Mouse (Mus musculus) brain, adult 2 months (tissue): ENCODE measurements around the gene Smcr8.
A peak's percentile ranks its signal among the peaks of the same experiment; 100 is the strongest.

Experiments used
- DNase-seq: peaks from one replicate; pipeline ENCODE4 v3.0.0; 2011; ENCODE audit warnings: low read depth, low spot score

Gene Smcr8

DNA sequence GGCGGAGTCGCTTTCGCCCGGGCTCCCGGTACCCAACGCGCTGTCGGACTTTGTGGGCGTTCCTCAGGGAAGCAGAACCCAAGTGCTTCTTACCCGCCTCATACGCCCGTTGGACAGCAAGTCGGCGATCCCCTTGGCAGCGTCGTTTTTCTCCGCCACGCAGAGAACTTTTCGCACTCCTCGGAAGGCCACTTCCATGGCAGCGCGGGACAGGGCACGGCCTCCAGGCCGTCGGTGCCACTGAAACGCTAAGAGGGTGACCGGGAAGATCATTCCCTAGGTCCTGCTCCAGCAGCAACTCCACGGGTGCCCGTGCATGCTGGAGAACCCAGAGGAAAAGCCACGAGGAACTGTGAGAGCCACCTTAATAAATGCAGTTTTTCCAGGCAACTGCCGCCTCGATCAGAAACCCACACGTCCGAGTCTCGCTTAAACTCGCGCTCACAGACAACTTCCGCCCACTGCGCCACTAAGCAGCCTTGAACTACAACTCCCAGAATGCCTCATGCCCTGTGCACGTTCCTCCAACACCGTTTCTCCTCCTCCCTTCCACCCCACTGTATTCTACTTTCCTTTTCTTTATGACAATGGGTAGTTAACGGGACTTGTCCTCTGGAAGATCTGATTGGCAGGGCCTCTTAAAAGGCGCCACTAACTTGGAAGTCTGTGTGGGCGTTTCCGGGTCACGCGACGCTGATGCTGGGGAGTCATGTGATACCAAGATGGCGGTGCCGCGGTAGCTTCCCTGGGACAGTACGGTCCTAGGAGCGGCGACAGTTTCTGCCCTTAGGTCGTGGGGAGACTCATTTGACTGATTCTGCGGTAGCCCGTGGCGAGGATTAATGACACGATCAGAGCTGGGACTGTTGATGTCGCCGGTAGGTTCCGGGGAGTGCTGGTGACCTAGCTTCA, at the start of gene Smcr8, which contains the start of gene Top3a:
Smcr8 (plus strand) TSS at position 696 of the 912 bp plus-strand sequence.
Top3a (minus strand) TSS at position 537 of the 912 bp plus-strand sequence.
- peak; percentile 97 for DNase-seq

DNA sequence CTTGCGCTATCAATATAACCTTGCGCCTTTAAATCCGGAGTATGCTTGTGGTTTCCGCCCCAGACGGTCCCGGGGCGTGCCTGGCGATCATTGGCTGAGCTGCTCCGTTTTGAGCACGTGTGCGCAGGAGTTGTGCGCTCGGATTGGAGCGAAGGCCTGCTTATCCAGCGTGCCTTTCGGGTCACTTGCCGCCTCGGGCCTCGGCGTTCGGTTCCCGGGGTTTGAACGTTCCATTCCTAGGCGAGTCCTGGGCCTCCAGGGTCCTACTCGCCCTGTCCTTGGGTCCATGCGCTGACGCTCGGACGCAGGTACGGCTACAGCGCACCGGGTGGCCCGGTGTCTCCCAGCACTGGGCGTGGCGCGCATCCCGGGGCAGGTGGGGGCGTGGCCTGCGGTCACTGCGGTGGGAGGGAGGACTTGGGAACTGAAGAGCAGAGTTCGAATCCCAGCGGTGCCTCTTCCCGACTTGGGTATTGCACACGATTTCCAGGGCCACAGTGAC, 49.0 kb upstream of the Smcr8 start, which contains the start of gene Mief2:
Mief2 (plus strand) TSS at position 139 of the 502 bp plus-strand sequence.
- DNase-seq: peak; percentile 99

DNA sequence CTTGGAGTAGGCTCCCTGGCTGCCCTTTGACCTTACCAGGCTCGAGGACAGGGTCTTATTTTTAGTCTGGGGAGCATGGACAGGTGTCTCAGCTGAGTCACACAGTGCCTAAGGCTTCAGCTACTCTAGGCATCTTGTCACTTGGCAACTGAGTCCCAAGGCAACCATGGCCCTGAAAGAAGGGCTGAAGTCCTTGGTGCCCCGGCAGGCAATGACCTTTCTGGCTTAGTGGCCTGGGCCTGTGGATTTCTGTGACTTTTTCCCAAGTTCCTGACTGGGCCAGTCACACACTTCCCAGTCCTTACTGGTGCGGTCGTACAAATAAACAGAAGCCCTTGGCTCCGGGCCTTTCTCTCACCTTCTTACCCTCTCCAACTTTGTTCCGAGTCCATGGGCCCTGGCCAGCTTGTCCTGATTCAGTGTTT, 48.1 kb upstream of the Smcr8 start:
- DNase-seq: no peak

DNA sequence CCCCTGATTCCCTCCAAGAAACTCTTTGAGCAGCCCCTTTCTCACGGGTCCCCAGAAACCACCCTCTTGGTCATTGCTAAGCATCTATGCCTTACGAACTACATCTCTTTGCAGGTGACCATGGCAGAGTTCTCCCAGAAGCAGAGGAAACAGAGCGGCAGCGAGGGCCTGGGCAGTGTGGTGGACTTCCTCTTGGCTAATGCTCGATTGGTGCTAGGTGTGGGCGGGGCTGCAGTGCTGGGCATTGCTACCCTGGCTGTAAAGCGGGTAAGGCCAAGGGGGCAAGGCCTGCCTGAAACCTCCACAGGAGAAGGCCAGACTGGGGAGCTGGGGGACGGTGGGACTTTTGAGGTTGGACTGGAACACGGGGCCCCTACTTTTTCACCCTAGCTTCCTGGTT, 47.2 kb upstream of the Smcr8 start:
- DNase-seq: no peak

DNA sequence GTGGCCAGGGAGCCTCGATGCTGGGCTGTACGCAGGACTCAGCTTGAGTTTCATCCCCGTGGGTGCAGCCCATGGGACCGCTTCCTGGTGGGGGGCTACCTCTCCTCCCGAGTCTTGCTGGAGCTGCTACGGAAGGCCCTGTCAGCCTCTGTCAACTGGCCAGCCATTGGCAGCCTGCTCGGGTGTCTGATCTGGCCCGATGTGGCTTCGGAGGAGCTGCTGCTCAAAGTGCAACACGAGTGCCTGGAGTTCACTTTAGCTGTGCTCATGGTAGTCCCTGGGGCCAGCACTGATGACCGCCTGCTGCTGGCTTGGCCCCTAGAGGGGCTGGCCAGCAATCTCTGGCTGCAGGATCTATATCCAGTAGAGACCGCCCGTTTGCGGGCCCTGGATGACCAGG, 46.1 kb upstream of the Smcr8 start:
- DNase-seq: no peak

DNA sequence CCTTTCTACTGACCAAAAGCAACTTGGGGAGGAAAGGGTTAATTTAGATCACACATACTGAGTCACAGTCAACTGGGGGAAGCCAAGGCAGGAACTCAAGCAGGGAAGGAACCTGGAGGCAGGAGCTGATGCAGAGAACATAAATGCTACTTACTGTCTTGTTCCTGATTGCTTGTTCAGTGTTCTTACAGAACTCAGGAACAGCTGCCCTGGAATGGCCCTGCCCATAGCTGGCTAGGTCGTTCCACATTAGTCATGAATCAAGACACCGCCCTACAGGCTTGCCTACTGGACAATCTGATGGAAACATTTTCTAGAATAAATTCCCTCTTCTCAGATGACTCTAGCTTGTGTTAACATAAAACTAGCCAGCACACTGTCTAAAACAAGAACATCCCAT, 43.1 kb upstream of the Smcr8 start:
- no peak for DNase-seq

DNA sequence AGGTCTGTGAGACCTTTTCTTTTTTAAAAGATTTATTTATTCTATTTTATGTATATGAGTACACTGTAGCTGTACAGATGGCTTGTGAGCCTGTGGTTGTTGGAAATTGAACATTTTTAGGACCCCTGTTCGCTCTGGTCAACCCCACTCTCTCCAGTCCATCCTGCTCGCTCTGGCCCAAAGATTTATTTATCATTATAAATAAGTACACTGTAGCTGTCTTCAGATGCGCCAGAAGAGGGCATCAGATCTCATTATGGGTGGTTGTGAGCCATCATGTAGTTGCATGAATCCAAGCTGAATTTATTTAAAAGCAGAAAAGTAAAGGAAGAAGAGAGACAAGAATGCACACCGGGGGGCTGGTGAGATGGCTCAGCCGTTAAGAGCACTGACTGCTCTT, 42.1 kb upstream of the Smcr8 start:
- DNase-seq: no peak

DNA sequence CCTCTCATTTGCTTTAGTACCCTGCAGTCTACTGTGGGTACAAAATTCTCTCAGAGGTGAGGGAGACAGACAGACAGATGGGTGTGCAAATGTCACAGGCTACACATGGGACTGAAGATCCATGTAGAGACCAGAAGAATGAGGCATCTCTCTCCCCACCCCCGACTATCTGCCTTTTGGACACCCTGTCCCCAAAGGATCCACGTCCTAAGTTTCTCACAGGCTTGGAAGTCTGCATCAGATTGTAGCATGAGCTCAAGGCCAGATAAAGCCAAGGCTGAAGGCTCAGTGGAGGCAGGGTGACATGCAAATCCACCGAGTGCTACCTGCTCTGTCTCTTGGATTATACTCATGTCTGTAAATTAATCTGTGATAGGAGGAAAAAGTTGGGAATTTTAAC, 40.8 kb upstream of the Smcr8 start:
- no peak for DNase-seq

DNA sequence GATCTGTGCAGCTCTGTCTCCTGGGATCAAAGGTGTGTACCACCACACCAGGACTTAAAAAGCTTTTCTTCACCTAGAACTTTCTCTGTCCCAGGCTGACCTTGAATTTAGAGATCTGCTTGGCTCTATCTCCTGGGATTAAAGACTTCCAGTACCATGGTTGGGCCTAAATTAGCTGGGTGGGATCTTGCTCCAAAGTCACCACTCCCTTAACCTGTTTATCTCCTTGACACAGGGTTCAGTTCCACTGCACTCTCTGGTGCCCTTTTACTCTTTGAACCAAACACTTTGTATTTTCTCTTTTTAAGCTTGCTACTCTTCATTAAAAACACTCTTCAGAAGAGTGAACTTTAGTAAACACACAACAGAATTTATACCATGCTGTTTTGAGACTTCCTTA, 39.9 kb upstream of the Smcr8 start:
- no peak for DNase-seq

DNA sequence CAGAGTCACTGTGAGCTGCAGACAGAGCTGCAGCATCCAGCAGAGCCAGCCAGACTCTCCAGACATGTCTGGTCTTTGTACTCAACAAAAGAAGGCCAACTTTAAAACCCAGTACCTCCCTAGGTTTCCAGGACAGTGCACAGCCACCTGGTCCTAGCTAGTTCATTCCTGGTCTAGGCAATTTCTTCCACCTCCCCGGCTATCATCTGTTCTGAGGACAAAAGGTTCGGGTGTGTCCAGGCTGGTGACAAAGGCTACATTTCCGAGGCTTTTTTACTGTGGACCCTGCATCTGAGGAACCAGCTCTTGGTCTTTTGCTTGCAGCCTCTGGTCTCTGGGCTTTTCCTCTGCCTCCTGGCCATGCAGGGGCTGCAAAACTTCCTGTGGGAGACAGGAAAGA, 37.0 kb upstream of the Smcr8 start:
- no peak for DNase-seq

DNA sequence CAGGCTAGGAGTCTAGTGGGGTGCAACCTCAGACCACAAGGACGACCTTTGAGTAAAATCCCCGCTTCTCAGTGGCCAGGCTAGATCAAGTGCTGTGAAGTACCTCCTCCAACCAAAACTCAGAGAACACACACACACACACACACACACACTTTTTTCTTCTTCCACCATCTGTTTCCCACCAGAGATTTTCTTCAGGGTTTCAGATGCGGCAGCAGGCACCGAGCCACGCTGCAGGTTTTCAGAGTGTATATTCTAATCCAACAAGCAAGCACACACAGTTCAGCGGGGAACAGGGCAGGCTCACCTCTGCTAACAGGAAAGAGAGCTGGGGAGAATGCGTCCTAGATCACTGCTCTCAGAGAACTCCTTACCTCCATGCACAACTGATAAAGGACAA, 21.8 kb upstream of the Smcr8 start:
- DNase-seq: peak; percentile 31

DNA sequence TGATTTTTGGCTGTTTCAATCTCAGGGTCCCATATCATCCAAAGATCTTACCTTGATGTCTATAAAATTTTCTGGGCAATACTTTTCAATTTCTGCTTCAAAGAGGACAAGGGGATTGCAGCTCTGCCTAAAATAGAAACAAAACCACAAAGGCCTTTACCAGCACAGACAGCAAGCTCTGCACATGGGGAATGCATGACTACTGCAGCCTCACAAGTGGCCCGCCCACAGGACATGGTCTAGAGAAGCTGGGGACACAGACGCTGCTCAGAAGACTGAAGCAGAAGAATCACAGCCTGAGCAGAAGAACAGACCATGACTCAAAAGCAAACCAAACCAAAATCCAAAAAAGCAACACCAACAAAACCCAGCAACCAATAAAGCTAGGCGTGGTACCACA, 15.6 kb upstream of the Smcr8 start:
- peak; percentile 52 for DNase-seq

DNA sequence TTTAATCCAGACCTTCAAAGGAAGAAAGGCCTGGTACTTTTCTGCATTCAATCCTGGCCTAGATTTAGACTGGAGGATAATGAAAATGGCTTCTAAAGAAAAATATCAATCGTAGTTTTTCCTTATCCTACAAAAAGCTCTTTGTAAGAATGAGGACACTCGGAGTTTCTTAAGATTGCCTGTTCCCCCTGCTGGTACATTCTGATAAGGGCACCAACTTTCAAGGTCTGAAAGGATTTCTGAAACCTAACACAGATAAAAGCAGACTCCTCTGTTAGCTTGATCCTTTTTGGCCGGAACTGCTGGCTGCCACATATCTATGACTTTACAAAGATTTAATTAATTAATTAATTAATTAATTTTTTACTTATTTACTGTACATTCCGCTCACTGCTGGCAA, 10.4 kb upstream of the Smcr8 start:
- peak; percentile 35 for DNase-seq

DNA sequence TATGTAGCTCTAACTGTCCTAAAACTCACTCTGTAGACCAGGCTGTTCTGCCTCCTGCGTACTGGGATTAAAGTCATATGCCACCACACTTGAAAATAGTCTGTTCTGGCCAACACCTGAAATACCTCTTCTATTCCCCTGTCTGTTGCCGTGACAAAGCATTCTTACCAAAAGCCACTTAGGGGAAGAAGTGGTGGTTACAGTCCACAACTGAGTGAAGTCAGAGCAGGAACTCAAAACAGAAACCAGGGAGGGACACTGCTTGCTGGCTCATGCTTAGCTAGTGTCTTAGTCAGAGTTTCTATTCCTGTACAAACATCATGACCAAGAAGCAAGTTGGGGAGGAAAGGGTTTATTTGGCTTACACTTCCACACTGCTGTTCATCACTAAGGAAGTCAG, 8.0 kb upstream of the Smcr8 start:
- DNase-seq: peak; percentile 17

DNA sequence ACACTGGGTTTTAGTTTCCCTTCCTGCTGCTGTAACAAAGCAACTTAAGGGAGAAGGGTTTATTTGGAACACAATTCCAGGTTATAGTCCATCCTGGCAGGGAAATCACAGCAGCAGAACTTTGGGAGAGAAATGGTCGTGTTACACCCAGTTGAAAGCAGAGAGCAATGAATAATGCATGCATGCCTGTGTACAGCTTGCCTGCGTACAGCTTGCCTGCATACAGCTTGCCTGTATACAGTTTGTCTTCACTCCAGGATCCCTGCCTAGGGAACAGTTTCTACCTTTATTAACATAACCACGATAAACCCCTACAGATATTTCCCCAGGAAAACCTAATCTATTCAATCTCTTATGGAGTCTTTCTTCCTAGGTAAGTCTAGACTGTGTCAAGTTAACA, 6.5 kb upstream of the Smcr8 start:
- no peak for DNase-seq

DNA sequence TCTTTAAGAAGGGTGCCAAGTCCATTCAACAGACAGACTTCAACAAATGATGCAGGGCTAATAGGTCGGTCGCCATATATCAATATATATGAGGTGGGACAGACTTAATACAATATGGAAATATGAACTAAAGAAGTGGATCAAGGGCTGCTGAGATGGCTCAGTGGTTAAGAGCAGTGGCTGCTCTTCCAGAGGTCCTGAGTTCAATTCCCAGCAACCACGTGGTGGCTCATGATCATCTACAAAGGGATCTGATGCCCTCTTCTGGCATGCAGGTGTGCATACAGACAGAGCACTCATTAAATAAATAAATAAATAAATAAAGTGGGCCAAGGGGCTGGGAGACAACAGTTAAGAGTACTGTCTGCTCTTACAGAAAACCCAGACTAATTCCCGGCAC, 5.2 kb upstream of the Smcr8 start:
- no peak for DNase-seq

DNA sequence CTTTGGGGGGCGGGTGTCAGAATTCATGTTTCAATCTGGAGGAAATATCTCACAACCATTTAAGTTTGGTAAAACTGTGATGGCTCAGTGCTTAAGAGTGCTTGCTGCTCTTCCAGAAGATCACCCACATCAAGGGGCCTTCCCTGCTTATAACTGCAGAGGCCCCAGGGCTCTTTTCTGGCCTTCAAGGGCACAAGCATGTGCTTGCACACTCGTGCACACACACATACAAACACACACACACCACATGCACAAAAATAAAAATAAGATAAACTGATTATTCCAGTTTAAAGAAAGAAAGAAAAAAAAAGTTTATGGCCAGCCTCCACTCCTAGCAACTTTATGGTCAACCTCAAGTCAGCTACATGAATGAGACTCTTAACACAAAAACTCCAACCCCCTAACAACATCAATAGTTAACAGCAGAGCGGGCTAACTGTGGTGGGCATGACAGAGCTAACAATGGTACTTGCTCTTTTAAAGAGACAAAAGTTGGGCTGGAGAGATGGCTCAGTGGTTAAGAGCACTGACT, 3.1 kb upstream of the Smcr8 start:
- DNase-seq: no peak

DNA sequence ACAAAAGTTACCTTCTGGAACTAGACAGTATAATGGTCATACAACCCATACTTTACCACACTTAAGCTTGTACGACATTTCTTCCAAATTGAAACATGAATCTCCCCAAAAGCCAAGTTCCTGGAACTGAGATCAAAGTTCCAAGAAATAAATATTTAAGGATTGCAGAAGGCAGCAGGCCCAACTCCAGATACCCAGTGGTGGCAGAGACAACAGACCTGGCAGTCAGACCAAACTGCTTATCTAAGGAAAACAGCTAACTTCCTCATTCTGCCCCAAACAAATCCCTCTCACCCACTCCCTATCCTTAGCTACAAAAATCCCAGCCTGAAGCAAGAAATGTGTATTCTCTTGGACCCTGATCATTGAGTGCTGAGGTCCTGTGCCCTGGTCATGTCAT, 2.5 kb upstream of the Smcr8 start:
- no peak for DNase-seq

DNA sequence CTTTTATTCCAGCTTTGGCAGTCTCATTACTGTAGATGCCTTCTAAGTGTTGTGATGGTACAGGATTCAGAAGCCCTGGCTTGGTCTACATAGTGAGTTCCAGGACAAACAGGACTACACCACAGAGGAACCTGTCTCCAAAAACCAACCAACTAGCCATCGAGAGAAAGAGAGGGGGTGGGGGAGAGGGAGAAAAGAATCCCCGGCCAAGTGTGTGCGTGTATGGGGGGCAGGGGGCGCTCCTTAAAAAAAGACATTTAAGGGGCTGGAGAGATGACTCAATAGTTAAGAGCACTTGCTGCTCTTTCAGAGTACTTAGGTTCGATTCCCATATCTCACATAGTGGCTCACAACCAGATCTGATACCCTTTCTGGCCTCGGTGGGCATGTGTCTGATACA, 1.7 kb upstream of the Smcr8 start:
- DNase-seq: no peak

DNA sequence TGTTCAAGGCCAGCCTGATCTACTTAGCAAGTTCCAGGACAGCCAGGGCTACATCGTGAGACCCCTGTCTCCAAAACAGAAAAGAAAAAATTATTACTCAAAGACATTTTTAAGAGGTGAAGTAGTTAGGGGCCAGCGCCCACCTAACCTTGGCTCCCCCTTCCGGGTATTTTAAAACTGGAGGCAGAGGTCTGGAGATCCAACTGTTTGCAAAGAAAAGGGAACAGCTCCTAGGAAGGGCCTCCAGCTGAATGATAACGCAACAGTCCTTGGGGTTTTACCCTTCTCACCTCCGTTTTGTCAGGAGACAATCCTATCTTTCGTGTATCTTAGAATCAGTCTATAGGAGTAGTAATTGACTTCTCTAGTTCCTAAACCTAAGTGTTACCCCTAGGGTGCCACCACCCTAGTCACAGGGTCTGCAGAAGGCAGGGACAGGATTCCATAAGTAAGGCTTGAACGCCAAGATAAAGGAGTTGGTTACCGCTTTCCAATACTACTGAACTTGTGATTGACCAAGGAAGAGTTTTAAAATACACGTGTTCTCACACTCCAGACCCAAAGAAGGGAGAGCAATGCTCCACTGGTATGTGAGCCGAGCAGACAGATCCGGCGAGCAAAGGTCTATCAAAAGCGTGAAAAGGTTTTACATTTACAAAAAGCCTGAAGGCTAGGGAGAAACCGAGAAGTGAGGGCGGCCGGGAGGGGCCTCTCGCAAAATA, 1.1 kb upstream of the Smcr8 start:
- DNase-seq: no peak

DNA sequence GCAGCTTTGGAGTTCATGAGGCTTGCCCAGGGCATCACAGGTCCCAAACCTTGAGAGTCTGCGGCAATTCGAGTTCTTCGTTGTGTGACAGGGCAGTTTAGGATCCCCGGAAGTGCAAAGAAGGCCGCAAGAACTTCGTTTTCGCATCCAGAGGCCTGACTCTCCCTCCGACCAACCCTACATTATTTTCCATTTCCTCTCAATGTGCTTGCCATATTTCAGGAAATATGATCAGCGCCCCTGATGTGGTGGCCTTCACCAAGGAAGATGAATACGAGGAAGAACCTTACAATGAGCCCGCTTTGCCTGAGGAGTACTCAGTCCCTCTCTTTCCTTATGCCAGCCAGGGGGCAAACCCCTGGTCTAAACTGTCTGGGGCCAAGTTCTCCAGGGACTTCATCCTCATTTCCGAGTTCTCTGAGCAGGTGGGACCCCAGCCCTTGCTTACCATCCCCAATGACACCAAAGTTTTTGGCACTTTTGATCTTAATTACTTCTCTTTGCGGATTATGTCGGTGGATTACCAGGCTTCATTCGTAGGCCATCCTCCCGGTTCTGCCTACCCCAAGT, 562 bp downstream of the Smcr8 start:
- no peak for DNase-seq

DNA sequence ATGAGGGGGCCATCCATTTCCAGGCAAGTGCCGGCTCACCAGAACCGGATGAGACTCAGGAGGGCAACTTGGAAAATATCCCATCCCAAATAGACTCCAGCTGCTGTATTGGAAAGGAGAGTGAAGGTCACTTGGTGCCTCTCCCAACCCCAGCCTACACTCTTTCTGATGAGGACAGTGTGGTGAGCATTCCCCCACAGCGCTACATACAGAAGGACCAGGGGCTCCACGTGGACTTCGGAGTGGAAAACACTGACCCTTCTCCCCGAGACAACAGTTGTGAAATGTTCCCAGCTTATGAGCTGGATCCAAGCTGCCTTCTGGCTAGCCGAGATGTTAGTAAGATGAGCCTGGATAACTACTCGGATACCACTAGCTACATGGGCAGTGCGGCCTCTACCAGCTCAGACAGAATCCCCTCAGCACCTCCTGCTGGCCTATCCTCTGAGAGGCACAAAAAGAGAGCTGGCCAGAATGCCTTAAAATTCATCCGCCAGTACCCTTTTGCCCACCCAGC, 2.4 kb downstream of the Smcr8 start:
- DNase-seq: no peak
